Mouse (Mus musculus) spleen, adult 2 months (tissue): ENCODE measurements around the gene Ankrd54.

Source experiments
- CTCF ChIP-seq: fragments of 200-500 bp; IDR thresholded peaks from 2 replicates; pipeline ENCODE4 v1.5.1; 2011; ENCODE audit warnings: mild to moderate bottlenecking, inconsistent platforms; ENCODE audit not compliant: insufficient read depth, insufficient read length, insufficient replicate concordance; ENCODE audit errors: extremely low read depth
- POLR2A ChIP-seq: fragments of 200-500 bp; IDR thresholded peaks from 2 replicates; pipeline ENCODE4 v1.6.1; 2011; ENCODE audit warnings: low read depth, low read length, inconsistent platforms

GRCm38 (mm10) chr15:79099456-79099855 lies 36.8 kb upstream of the Ankrd54 start:
- TF ChIP-seq CTCF (no peak), POLR2A (no peak)
